Mouse (Mus musculus): Measurements from ENCODE around the gene Gm9844.
"Not testable (repeated sequence)": the region's sequence is repeated elsewhere in the genome, so short reads cannot be mapped to it uniquely, and the experiment has no call there.

Gene Gm9844

GRCm38 (mm10) chr7:24861913-24862312 is at the start of gene Gm9844:
Gm9844 (plus strand) TSS chr7:24862213.
- no peak for DNase-seq (ENCODE audit: low read depth)

- peak; percentile 87 for DNase-seq (ENCODE audit: low read depth)
These were observed 44.5 kb upstream of the Gm9844 start for GRCm38 (mm10) chr7:24817502-24817901.

GRCm38 (mm10) chr7:24824452-24824851 is 37.6 kb upstream of the Gm9844 start:
- peak; percentile 14 for DNase-seq (ENCODE audit: low read depth)

GRCm38 (mm10) chr7:24827181-24827580 is 34.8 kb upstream of the Gm9844 start:
- DNase-seq (ENCODE audit: low read depth) = no peak

- peak; percentile 33 for DNase-seq (ENCODE audit: low read depth)
These were observed 23.1 kb upstream of the Gm9844 start for GRCm38 (mm10) chr7:24838732-24839409.

- peak; percentile 30 for DNase-seq (ENCODE audit: low read depth)
These were observed 22.6 kb upstream of the Gm9844 start for GRCm38 (mm10) chr7:24839410-24839808.

- DNase-seq (ENCODE audit: low read depth) = no peak
These were observed 21.7 kb upstream of the Gm9844 start for GRCm38 (mm10) chr7:24840331-24840730.

- DNase-seq (ENCODE audit: low read depth) = no peak
These were observed 21.0 kb upstream of the Gm9844 start for GRCm38 (mm10) chr7:24841009-24841408.

- DNase-seq (ENCODE audit: low read depth) = no peak
These were observed 17.9 kb upstream of the Gm9844 start for GRCm38 (mm10) chr7:24844144-24844543.

GRCm38 (mm10) chr7:24845181-24845580 is 16.8 kb upstream of the Gm9844 start:
- no peak for DNase-seq (ENCODE audit: low read depth)

- DNase-seq (ENCODE audit: low read depth) = peak; percentile 68
These were observed 16.3 kb upstream of the Gm9844 start for GRCm38 (mm10) chr7:24845713-24846112.

GRCm38 (mm10) chr7:24846576-24846975 is 15.4 kb upstream of the Gm9844 start:
- DNase-seq (ENCODE audit: low read depth) = not testable (repeated sequence)

- no peak for DNase-seq (ENCODE audit: low read depth)
These were observed 11.9 kb upstream of the Gm9844 start for GRCm38 (mm10) chr7:24850162-24850561.

- no peak for DNase-seq (ENCODE audit: low read depth)
These were observed 11.1 kb upstream of the Gm9844 start for GRCm38 (mm10) chr7:24850899-24851303.

GRCm38 (mm10) chr7:24851596-24852325 is 10.3 kb upstream of the Gm9844 start:
- DNase-seq (ENCODE audit: low read depth) = no peak

GRCm38 (mm10) chr7:24852557-24853232 is 9.3 kb upstream of the Gm9844 start:
- no peak for DNase-seq (ENCODE audit: low read depth)

- DNase-seq (ENCODE audit: low read depth) = no peak
These were observed 8.8 kb upstream of the Gm9844 start for GRCm38 (mm10) chr7:24853233-24853563.

GRCm38 (mm10) chr7:24853695-24854094 is 8.3 kb upstream of the Gm9844 start:
- no peak for DNase-seq (ENCODE audit: low read depth)

- no peak for DNase-seq (ENCODE audit: low read depth)
These were observed 5.4 kb upstream of the Gm9844 start for GRCm38 (mm10) chr7:24856460-24857120.

- DNase-seq (ENCODE audit: low read depth) = no peak
These were observed 2.8 kb upstream of the Gm9844 start for GRCm38 (mm10) chr7:24859234-24859633.

- DNase-seq (ENCODE audit: low read depth) = no peak
These were observed 840 bp downstream of the Gm9844 start for GRCm38 (mm10) chr7:24862853-24863252.

- no peak for DNase-seq (ENCODE audit: low read depth)
These were observed 2.1 kb downstream of the Gm9844 start for GRCm38 (mm10) chr7:24864156-24864555.

- DNase-seq (ENCODE audit: low read depth) = no peak
These were observed 7.1 kb downstream of the Gm9844 start for GRCm38 (mm10) chr7:24869080-24869479.
